Mouse (Mus musculus): ENCODE results near the gene Dis3l.
A peak's percentile ranks its signal among the peaks of the same experiment; 100 is the strongest.

Dis3l gene

DNA sequence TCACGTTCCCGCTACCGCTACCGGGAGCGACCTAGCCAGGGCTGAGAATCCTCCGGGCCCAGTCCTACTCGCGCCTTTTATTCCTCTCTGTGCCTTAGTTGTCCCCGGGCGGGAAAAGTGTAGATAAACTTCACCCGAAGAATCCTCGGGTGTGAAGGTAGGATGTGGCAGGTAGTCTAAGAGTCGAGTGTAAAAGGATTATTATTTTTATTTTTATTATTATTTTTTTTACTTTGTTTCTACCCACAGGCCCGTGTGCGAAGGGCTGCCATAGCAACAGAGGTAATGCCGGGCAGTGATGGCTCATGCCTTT is at the start of gene Dis3l:
Dis3l (minus strand) TSS at position 35 of the 313 bp plus-strand sequence.
- no peak for DNase-seq (ENCODE audit: low spot score)

- no peak for DNase-seq (ENCODE audit: low spot score)
Measured at GRCm38 (mm10) chr9:64389576-64390292, 48.6 kb upstream of the Dis3l start.

GRCm38 (mm10) chr9:64386466-64387211 is 45.6 kb upstream of the Dis3l start:
- DNase-seq (ENCODE audit: low spot score), result no peak

DNA sequence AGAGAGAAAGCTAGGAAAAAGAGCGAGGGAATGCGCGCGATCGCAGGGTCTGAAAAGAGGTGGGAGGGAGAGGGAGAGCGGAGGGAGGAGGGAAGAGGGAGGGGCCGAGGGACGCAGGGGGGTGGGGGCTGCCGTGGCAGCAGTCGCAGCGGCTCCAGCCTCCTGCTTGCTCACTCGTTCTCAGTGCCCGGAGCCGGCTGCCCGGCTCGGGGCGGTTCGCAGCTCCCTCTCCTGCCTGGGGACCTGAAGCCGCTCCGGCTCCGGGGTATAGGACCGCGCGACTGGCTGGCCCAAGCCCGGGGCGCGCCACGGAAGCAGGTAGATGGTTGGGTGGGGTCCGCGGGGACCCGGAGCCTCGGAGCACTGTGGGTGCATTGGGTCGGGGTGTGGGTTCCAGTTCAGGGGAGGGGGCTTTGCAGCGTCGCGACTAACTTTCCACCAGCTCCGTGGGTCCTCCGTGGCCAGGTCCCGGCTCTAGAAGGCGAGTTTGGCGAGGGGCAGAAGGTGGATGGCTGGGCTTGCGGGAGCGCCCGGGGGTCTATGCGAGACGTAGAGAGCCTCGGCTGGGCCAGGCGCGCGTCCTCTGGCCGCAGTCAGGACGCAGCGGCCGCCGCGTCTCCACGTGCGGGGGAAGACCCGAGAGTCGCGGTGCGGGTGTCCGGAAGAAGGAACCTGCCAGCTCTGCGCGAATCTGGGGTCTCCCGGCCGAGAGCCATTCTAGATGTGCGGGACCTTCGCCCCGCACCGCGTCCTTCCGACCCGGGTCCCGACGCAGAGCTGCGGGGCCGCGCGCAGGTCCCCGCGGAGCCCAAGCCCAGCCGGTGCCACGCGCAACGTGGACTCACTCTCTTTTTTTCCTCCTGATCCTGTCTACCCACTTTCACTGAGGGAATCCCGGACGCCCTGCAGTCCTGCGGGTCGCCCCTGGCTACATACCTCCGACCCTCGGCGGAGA is 44.7 kb upstream of the Dis3l start, which contains the start of gene Megf11:
Megf11 (plus strand) TSS at position 116 of the 955 bp plus-strand sequence.
- DNase-seq (ENCODE audit: low spot score), result no peak

DNA sequence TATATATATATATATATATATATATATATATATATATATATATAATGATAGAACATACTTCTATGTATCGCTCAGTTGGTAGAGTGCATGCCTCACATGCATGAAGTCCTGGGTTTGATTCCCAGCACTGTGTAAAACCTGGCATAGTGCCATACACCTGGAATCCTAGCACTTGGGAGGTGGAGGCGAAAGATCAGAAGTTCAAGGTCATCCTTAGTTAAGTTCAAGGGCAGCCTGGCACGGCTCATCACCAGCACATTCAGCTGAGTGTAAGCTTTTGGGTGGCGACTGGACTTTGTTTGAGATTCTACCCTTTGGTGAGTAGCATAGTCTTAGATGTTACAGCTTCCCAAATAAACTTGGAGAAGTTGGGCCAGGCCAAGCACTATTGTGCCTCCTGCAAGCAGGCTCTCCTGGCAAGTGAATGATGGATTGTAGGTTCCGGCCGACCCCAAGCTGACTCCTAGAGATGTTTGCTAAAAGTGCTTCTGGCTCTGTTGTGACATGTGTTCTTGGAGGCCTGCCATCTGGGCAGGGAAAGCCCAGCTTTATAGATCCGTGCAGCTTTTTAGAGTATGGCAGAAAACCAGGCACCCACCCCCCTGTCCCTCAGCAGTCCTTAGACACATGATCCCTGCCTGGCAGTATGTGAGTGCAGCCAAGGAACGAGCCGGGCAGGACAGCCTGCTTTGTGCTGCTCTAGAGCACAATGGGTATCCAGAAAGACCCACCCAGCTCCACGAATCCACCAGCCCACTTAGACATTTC is 42.1 kb upstream of the Dis3l start:
- DNase-seq (ENCODE audit: low spot score), result no peak

DNA sequence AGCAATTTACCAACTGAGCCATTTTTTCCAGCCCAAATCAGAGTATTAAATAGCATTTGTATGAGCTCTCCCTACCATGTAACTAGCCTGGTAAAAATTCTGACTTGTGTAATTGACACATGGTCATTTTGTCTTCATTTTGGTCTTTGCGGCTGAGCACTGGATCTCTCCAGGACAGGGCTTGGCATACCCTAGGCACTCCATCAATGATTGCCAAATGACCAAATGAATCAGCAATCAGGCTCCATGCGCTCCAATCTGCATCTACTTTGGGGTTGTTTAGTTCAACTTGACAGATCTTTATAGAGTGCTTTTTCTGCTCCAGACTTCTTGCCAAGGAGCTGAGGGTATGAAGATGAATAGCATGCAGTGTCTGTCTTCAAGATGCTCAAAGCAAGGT is 35.3 kb upstream of the Dis3l start:
- no peak for DNase-seq (ENCODE audit: low spot score)

DNA sequence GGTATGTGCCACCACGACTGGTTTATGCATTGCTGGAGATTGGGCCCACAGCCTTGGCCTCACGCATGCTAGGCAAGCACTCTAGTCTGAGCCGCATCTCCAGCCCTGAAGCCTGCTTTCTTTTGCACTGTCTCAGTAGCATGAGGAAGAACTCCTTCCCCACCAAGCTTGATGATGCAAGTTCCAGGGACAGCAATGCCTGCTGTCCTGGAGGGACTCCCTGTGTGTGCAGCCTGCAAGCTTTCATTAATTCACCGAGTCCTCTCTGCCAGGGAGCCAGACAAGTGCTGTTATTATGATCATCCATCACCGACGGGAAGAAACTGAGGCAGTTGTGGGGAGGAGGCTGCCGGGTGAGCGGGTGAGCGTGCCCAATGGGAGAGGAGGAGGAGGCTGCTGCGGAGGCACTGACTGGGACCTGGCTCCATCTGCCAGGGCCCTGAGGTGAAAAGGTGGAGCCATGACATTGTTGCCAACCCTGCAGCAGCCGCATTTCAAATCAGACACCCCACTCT is 30.3 kb upstream of the Dis3l start:
- no peak for DNase-seq (ENCODE audit: low spot score)

DNA sequence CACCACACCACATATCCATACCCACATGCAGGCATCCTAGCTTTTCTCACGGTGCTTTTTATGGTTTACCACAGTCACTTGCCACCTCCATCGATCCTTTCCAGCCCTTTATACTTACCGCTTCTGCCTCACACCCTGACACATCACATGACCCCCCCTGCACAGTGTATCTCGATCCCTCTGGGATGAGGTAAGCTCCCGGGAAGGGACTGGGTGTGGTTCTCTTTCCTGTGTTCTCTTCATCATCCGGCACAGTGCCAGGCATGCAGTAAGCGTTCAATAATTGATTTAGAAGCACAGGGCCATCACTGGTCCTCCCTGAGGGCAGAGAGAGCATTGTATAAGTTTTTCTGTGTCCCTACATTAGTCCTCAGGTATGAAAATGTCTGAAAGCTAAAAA is 28.8 kb upstream of the Dis3l start:
- no peak for DNase-seq (ENCODE audit: low spot score)

DNA sequence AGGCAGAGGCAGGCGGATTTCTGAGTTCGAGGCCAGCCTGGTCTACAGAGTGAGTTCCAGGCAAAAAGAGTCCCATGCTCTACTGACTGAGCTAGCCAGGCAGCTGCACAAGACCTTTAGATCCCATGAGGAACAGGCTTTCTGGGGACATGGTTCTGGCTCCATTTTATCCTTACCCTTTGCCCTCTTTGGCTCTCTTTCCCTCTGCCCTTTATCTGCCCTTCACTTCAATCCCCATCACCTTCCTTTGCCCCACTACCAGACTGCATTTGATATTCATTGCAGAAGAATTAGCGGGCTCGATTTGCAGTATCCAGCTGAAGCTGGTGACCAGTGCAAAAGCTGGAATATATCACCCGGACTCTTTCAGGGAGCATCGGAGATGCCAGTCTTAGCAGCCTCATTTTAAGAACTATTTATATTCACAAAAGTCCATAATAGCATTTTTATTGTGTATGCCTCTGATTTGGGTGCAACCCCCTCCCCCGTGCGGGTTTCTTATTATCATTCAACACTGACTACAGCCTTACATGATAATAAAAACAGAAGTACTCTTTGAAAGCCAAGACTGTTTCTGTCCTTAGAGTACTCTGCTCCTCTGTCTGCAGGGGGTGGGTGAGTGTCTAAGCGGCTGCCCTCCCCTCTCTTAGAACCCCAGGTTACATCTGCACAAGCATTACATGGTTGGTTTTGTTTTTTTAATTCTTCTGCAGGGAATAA is 20.3 kb upstream of the Dis3l start:
- no peak for DNase-seq (ENCODE audit: low spot score)

GRCm38 (mm10) chr9:64355627-64356026 is 14.5 kb upstream of the Dis3l start:
- DNase-seq (ENCODE audit: low spot score), result no peak

GRCm38 (mm10) chr9:64351191-64351590 is 10.1 kb upstream of the Dis3l start:
- no peak for DNase-seq (ENCODE audit: low spot score)

- no peak for DNase-seq (ENCODE audit: low spot score)
Measured at GRCm38 (mm10) chr9:64349490-64349889, 8.4 kb upstream of the Dis3l start.

- DNase-seq (ENCODE audit: low spot score), result no peak
Measured at GRCm38 (mm10) chr9:64347377-64347776, 6.3 kb upstream of the Dis3l start.

- DNase-seq (ENCODE audit: low spot score), result no peak
Measured at GRCm38 (mm10) chr9:64345931-64346330, 4.8 kb upstream of the Dis3l start.

- no peak for DNase-seq (ENCODE audit: low spot score)
Measured at GRCm38 (mm10) chr9:64343656-64344055, 2.6 kb upstream of the Dis3l start.

DNA sequence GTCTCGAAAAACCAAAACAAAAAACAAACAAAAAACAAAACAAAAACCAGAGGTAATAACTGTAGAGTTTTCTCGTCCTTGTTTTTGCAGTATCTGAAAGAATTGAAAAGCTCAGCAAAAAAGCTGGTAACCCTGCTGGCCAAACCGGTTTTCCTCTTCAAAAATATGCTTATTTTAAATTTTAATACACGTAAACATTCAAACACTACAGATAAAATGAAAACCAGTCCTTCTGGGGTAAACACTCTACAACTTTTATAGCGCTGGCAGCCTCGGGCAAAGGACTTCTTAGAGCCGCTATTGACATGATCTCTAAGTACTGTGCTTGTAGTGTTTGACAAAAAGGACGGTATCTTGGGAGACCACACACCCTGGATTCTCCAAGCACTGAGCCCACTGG is 583 bp upstream of the Dis3l start:
- no peak for DNase-seq (ENCODE audit: low spot score)

DNA sequence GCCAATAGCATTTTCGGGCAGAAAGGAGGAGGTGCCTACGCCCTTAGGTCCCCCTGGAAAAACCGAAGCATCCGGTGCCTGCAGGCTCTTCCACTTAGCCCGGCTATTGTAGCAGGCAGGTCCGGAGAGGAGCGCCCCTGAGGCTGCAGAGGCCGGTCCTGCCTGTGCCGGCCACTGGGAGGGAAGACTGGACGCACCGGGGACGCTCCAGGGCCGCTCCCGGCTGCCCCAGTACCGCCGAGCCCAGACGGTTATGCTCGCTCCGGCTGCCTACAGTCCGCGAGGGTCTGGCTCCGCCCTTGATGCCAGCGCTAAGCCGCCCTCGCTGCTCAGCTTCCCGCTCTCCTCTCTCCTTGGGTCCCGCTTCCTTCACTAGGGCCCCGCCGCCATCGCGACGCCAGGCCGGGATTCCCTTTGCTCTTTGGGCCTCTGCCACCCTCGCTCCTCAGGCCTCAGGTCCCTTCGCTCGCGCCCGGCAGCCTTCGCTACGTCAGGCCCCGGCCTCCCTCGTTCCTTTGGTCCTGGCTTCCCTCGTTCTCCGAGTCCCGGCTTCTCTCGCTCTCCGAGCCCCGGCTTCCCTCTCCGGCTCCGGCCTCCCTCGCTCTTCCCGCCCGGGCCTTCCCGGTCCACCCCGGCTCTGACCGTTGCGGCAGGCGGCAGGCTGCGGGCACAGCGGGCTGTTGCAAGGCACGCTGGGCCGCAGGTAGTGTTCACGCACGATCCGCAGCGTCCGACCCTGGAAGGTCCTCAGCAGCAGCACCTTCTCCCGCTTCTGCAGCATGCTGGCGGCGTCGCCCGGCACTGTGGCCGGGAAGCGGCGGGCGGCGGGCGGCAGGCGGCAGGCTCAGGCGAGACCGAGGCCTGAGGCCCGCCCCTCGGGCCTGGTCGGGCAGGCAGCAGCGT is 486 bp downstream of the Dis3l start:
- peak; percentile 32 for DNase-seq (ENCODE audit: low spot score)

DNA sequence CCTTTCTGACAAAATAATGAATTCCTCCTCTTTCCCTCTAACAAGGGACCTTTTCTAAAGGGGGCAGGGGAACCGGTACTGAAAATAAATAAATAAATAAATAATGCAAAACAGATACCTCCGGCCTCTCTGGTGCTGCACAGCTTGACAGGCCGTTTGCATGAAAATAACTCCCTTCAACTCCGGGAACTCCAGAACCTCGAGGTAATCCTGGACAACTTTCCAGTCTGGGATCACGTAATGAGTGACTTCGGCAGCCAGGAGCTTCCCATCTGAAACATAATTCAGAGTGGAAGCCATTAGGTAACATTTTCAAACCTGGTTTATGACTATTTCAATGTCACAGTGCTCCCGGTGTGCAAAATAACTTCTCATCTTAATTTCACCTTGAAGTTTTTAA is 1.7 kb downstream of the Dis3l start:
- no peak for DNase-seq (ENCODE audit: low spot score)

GRCm38 (mm10) chr9:64335825-64336224 is 5.3 kb downstream of the Dis3l start:
- DNase-seq (ENCODE audit: low spot score), result no peak

DNA sequence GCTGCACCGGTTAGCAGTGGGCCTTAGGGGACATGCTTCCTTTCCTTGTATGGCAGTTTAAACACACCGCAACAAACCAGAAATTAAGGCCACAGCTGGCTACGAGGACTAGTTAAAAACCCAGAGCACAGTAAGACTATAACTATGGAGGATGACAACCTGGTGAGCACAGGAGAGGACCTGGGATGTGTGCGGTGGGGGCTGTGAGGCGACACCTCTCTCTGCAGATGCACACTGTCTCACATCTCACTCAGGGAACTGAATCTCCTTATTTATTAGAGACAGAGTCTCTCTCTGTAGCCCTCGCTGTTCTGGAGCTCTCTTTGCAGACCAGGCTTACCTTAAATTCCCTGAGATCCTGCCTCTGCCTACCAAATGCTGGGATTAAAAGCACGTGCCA is 17.1 kb downstream of the Dis3l start:
- no peak for DNase-seq (ENCODE audit: low spot score)
